Mouse (Mus musculus): ENCODE data around the gene Npdc1. TPM values are rescaled to one million over a fixed set of nuclear protein-coding genes. Genes with fewer than 3 reads are reported as not detected.

The Npdc1 gene
- polyA plus RNA-seq, 1 experiment: not detected

- no peak for TF ChIP-seq GATA1 (IDR thresholded peaks at IDR 0.05; ENCODE audit: low read length)
These were observed 18.3 kb downstream of the Npdc1 start for GRCm38 (mm10) chr2:25417426-25417825.

GRCm38 (mm10) chr2:25421896-25422295 lies 22.7 kb downstream of the Npdc1 start:
- no peak for TF ChIP-seq GATA1 (IDR thresholded peaks at IDR 0.05; ENCODE audit: low read length)

GRCm38 (mm10) chr2:25422587-25423410 lies 23.6 kb downstream of the Npdc1 start, which contains the start of gene Fut7:
Gene Fut7 (plus strand): TSS chr2:25423267.
- TF ChIP-seq GATA1 (IDR thresholded peaks at IDR 0.05; ENCODE audit: low read length): no peak

DNA sequence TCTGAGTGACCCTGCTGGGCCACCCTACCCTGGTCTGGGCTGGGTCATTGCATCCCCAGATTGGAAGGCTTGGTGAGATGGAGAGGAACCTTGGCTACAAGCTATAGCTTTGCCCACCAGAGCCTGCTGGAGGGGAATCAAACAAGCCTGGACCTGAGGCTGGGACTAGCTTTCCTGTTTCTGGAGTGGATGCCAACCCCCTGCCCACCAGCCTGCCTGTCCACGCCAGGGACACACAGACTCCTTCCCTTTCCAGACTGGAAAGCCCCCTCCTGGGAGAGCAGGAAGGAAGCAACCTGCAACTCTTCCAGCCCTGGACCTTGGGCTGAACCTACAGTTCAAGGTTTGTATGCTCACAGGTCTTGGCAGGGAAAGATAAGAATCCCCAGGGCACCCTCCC lies 24.5 kb downstream of the Npdc1 start:
- no peak for TF ChIP-seq GATA1 (IDR thresholded peaks at IDR 0.05; ENCODE audit: low read length)

GRCm38 (mm10) chr2:25425481-25425880 lies 26.3 kb downstream of the Npdc1 start:
- no peak for TF ChIP-seq GATA1 (IDR thresholded peaks at IDR 0.05; ENCODE audit: low read length)

DNA sequence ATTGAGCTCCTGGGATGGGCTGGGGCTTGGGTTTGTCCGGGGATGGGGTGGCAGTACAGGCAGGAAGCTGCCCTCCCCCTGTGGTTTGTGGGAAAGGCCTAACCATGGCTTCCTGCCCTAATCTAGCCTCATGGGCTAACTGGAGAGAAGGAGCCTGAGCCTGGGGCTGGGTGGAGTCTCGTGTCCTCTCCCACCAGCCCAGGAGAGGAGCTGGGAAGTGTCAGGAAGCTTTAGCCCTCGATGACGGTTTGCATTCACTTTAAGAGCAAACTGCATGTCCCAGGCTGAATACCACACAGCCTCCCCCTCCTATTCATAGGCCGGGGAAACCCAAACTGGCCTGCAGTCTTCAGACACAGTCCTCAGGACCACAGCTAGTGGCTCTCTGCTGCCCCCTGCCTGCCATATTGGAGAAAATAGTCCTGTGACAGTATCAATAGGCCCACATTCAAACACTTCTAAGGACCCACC lies 27.6 kb downstream of the Npdc1 start:
- no peak for TF ChIP-seq GATA1 (IDR thresholded peaks at IDR 0.05; ENCODE audit: low read length)

- TF ChIP-seq GATA1 (IDR thresholded peaks at IDR 0.05; ENCODE audit: low read length): no peak
These were observed 28.1 kb downstream of the Npdc1 start for GRCm38 (mm10) chr2:25427256-25427655.

GRCm38 (mm10) chr2:25428442-25429236 lies 29.5 kb downstream of the Npdc1 start, which contains the start of gene Abca2:
Gene Abca2 (plus strand): TSS chr2:25428703.
- TF ChIP-seq GATA1 (IDR thresholded peaks at IDR 0.05; ENCODE audit: low read length): no peak

- no peak for TF ChIP-seq GATA1 (IDR thresholded peaks at IDR 0.05; ENCODE audit: low read length)
These were observed 30.5 kb downstream of the Npdc1 start for GRCm38 (mm10) chr2:25429435-25430180.

- TF ChIP-seq GATA1 (IDR thresholded peaks at IDR 0.05; ENCODE audit: low read length): no peak
These were observed 31.5 kb downstream of the Npdc1 start for GRCm38 (mm10) chr2:25430395-25431233.

- no peak for TF ChIP-seq GATA1 (IDR thresholded peaks at IDR 0.05; ENCODE audit: low read length)
These were observed 32.2 kb downstream of the Npdc1 start for GRCm38 (mm10) chr2:25431308-25431855.

DNA sequence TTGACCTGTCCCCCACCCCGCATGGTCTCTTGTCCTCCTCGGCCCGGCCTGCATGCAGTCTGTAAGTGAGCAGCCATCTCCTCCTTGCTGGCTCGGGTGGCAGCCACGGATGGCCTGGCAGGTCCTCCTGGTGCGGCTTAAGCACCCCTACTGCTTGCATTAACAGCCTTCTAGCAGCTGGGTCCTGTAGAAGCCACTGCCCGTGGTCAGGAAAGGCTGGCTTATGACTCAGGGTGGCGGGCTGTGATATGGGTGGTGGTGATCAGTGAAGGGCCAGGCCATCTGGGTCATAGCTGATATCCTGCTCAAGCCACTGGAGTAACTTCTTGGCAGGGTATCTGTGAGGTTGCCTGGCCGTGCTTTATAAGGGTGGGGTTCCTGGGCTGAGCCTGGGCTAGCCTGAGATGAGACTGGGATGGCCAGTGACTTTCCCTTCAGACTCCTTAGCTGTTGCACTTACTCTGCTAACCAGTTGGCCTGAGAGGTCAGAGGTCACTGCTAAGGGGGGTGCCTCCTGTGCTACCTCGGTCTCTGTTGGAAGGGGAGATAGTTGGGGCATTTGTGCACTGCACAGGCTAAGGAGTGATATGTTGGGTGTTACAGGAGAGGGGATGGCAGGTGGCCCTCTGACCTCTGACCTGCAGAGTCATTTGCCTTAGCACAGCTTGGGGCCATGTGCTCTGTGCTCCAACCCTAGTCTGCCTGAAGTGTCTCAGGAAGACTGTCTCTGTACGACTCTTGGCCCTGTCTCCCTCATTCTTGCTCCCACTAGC lies 33.4 kb downstream of the Npdc1 start:
- TF ChIP-seq GATA1 (IDR thresholded peaks at IDR 0.05; ENCODE audit: low read length): no peak

GRCm38 (mm10) chr2:25433101-25433500 lies 34.0 kb downstream of the Npdc1 start:
- no peak for TF ChIP-seq GATA1 (IDR thresholded peaks at IDR 0.05; ENCODE audit: low read length)

- TF ChIP-seq GATA1 (IDR thresholded peaks at IDR 0.05; ENCODE audit: low read length): no peak
These were observed 35.1 kb downstream of the Npdc1 start for GRCm38 (mm10) chr2:25434292-25434691.
